Mouse (Mus musculus): ENCODE measurements around the gene Ergic1.

The Ergic1 gene

DNA sequence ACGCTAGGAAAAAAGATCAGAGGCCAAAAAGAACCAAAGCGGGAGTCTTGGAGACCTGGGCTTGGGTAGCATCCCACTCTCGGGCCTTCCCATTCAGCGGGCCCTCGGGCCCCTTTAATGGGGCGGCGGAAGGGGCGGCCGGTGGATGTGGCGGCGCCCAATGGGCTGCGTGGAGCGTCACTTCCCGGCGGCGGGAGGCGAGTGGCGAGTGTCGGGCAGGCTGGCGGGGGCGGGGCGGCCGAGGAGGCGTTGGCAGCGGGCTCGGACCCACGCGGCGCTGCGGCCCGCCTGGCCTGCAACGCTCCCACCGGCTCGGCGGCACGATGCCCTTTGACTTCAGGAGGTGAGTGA lies at the start of gene Ergic1:
Gene Ergic1, plus strand, starts transcription at position 200 of the 351 bp plus-strand sequence.
- peak; percentile 22 for DNase-seq (ENCODE audit: extremely low spot score, low read depth, low spot score)

DNA sequence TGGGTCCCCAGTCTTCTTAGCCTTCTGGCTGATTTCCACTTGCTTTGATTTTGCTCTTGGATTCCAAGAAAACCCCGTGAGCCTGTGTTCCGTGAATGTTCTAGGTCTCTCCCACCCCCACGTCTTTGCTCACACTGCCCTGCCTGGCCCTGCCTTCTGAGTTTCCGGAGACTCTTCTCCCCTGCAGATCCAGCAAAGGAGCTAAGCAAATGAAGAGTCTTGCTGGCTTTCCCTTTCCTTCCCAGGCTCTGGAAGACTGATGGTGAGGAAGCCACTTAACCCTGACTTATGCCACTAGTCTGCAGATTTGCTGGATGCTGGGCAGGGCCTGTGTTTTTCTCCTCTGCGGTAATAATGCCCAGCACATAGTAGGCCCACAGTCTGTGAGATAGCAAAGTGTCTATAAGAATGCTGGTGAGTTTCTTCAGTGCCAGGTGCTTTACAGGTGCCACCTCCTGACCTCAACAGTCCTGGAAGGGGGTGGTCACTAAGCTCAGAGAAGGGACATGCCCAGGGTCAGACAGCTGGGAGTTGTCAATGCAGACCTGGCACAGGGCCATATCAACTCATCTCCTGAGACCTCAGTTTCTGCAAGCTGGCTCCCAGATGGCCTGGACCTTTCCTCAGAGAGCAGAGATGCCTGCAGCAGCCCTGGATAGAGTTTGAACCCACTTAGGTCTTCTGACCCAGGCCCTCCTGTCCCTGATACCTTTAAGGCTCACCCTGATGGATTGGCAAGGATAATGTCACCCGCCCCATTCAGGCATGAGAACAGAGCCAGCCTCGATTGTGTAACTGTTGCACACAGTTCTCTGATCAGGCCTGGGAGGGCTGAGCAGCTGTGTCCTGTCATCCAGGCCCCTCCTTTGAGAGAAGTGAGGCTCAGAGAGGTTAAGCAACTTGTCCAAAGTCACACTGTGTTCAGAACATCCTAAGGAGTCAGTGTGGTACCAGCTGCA lies 49.2 kb upstream of the Ergic1 start:
- no peak for DNase-seq (ENCODE audit: extremely low spot score, low read depth, low spot score)

DNA sequence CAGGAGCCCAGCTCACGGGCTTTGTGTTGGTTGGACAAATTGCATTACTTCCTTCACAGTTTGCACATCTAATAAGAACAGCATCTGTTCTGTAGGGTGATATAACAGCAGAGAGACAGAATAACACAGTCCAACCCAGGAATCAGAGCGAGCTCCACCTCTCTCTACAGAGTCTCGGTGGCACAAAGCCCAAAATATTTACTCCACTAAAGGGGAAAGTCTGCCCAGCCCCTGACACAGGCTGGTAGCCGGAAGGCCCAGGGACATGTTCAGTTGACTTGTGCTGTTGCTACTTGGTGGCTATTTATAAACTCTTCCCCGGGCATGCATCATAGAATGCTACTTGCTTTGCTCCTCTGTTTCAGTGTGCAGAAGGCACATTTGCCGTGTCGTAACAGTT lies 48.3 kb upstream of the Ergic1 start:
- no peak for DNase-seq (ENCODE audit: extremely low spot score, low read depth, low spot score)

DNA sequence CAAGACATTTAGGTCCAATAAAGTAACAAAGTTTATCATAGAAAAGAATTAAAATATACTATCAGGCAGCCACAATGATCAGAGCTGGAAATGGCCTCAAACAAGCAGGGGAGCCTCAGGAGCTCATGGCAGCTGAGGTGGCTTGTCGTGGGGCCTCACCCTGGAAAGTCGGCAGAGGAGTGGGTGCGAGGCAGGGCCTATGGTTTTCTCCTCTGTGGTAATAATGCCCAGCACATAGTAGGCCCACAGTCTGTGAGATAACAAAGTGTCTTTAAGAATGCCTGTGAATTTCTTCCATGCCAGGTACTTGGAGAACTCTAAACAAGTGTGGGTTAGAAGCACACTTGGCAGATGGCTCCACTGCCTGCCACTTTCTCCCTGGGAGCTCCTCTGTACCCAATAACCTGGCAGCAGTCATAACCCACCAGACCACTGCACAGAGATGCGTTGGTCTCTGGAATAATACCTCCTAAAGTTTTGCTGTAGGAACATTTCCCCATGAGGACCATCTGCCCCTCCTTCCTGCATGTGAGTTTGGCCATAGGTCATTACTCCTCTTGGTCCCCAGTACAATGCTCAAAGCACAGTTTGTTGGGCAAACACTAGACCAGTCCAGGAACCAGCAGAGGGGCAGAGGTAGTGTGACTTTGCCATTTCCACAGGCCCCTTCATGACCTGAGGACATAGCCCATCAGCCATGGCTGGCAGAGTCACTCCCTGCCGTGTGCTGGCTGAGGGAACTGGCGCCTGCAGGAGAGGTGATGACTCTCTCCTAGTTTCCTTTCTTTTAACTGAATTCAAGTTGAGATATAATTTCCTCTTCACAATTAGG lies 47.6 kb upstream of the Ergic1 start:
- no peak for DNase-seq (ENCODE audit: extremely low spot score, low read depth, low spot score)

DNA sequence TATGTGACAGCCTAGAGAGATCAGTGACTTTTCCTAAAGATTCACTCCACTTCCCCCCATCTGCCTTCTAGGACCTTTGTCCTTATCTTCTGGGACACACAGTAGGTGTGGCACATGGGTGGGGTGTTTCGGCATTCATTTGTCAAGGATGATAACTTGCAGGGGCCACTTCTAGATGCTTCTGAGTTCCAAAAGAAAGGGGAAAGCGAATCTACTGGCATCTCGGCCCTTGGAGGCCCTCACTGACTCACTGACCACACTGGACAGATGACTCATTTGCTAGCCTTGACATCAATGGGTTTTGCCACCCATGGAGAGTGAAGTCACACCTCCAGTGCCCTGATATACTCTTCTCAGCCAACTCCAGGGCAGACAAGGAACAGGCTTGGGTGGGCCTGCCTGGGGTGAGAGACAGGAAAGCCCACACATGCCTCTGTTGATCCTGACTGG lies 46.7 kb upstream of the Ergic1 start:
- no peak for DNase-seq (ENCODE audit: extremely low spot score, low read depth, low spot score)

DNA sequence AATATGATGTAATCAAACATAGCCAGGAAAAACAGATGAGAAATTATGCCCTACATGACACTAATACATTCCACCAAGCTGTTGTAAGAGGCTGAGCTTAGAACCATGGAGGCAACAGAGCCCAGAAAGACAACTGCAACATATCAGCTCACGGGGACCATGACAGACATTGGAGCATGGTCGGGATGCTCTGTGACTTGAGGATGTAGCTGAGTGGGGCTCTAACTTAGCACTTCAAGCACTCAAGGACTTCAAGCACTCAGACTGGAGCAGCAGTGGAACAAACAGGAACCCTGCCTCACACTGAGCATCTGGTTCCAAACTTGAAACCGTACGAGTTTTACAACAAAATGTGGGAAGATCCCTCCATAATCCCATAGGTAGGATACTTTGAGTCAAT lies 45.6 kb upstream of the Ergic1 start:
- DNase-seq (ENCODE audit: extremely low spot score, low read depth, low spot score), result no peak

DNA sequence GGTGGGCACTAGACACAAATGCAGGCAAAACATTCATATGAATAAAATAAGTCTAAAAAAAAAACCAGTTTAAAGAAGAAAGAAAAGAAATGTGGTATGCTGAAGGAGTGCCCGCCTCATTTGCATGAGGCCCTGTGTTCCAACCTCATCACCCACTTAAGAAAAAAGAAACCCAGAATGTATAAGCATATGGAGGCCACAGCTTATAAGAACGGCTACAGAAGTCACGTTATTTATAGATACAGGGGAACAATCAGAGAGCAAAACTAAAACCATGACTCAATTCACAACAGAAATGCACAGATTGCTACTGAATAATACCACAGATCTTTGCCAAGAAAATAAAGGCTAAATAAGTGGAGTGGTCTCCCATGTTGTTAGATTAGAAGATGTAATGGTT lies 43.0 kb upstream of the Ergic1 start:
- no peak for DNase-seq (ENCODE audit: extremely low spot score, low read depth, low spot score)

GRCm38 (mm10) chr17:26522711-26523110 lies 38.6 kb upstream of the Ergic1 start:
- no peak for DNase-seq (ENCODE audit: extremely low spot score, low read depth, low spot score)

GRCm38 (mm10) chr17:26524316-26524715 lies 37.0 kb upstream of the Ergic1 start:
- DNase-seq (ENCODE audit: extremely low spot score, low read depth, low spot score), result no peak

- DNase-seq (ENCODE audit: extremely low spot score, low read depth, low spot score), result no peak
Measured at GRCm38 (mm10) chr17:26524801-26525200, 36.5 kb upstream of the Ergic1 start.

DNA sequence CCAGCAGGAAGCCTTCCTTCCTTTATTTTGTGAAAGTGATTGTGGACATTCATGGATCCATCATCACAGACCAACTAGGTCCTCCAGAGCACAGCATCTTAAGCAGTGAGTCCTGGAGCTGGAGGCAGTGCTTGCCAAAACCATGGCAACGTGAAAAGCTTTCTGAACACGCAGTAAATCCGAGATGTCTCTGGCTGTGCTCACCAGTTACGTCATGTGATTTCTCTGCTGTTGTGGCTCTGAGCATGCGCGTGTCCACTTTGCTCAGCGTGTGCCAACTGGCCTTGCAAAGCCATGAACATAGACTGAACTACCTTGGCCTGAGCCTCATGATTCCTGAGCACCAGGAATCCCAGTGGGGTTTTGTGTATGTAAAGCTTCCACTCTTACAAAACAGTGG lies 36.0 kb upstream of the Ergic1 start:
- DNase-seq (ENCODE audit: extremely low spot score, low read depth, low spot score), result no peak

- DNase-seq (ENCODE audit: extremely low spot score, low read depth, low spot score), result no peak
Measured at GRCm38 (mm10) chr17:26527291-26527690, 34.0 kb upstream of the Ergic1 start.

DNA sequence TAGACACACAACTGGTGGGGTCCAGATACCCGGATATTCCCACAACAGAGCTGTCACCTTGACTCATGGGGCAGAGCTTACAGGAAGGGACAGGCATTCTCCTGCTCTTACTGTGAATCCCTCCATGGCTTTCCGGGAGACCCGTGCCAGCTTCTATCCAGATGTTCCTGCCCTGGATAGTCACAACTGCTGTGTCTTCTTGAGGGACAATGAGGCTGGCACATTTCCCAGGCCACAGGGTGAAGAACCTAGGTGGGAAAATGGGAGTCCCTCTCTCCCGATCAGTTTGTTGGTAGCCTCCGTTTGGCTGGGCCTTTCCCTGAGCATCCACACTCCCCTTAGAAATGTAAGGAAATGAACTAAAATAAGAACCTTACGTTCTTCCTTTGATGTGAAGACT lies 32.5 kb upstream of the Ergic1 start:
- DNase-seq (ENCODE audit: extremely low spot score, low read depth, low spot score), result no peak

- DNase-seq (ENCODE audit: extremely low spot score, low read depth, low spot score), result no peak
Measured at GRCm38 (mm10) chr17:26529791-26530241, 31.5 kb upstream of the Ergic1 start.

- no peak for DNase-seq (ENCODE audit: extremely low spot score, low read depth, low spot score)
Measured at GRCm38 (mm10) chr17:26530590-26531081, 30.7 kb upstream of the Ergic1 start.

DNA sequence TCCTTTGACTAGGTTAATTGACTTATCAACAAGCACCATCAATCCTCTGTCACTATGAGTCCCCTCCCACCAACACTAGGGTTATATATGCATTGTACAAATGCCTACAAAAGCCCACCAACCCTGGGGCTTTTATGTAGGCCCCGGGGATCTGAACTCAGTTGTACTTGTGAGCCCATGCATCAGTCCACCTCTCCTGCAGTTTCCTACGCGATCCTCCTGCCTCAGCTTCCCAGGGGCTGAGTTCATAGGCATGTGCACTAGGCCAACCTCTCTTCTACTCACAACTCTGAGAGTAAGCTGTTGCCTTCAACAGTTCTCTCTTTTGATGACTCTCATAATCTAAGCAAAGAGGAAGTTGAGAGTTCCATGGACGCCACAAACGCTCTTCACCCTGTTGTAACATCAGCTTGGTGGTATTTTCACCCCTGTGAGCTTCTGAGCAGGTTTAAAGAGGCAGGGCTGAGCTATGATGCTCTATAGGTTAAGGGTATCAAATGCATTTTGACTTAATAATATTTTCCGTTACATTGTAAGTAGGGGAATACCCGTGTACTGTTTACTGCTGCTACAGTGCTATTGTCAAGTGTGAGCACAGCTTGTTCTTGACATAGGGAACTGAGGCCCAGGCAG lies 29.8 kb upstream of the Ergic1 start:
- DNase-seq (ENCODE audit: extremely low spot score, low read depth, low spot score), result no peak

DNA sequence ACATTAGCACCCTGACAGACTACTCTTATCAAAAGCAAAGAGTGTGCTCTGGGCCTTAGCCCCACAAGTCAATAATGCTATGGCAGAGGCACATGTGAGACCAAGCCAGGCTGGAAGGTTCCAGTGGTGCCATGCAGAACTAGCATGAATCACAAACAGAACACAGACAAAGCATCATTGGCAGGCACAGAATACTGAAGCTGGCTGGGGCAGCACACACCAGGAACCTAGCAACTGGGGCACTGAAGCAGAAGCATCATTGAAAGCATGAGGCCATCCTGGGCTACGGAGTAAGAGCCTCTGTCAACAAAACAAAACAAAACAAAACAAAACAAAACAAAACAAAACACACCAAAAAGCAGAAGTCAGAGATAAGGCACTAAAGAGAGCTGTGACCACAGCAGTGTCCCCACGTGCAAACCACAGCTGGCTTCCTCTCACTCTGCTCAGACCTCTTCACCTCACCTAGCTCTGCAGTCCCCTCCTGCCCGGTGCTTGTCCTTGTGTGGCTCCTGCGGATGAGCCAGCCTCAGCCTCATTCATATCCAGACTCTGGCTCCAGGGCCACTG lies 28.7 kb upstream of the Ergic1 start:
- no peak for DNase-seq (ENCODE audit: extremely low spot score, low read depth, low spot score)

DNA sequence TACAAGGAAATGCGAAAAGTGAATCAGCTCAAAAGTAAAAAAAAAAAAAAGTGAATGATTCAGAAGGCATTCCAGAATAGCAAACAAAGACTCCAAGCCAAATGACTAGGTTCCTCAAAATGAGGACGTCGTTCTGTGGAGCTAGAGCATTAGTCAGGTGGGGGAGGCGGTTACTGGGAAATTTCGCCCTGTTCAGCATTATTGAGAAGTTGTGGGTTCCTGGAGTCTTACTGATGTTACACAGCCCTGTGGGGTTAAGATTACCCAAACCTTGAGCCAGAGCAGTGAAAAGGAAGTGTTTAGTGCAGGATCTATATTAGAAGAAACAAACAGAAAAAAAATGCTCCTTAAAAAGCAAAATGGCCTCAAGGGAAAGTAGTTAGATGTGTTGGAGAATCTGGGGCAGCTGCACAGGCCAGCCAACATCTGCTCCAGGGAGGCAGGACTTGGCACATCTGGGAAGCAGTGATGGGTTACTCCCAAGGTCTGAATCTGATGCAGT lies 27.4 kb upstream of the Ergic1 start:
- DNase-seq (ENCODE audit: extremely low spot score, low read depth, low spot score), result no peak

GRCm38 (mm10) chr17:26534695-26535094 lies 26.6 kb upstream of the Ergic1 start:
- DNase-seq (ENCODE audit: extremely low spot score, low read depth, low spot score), result no peak

DNA sequence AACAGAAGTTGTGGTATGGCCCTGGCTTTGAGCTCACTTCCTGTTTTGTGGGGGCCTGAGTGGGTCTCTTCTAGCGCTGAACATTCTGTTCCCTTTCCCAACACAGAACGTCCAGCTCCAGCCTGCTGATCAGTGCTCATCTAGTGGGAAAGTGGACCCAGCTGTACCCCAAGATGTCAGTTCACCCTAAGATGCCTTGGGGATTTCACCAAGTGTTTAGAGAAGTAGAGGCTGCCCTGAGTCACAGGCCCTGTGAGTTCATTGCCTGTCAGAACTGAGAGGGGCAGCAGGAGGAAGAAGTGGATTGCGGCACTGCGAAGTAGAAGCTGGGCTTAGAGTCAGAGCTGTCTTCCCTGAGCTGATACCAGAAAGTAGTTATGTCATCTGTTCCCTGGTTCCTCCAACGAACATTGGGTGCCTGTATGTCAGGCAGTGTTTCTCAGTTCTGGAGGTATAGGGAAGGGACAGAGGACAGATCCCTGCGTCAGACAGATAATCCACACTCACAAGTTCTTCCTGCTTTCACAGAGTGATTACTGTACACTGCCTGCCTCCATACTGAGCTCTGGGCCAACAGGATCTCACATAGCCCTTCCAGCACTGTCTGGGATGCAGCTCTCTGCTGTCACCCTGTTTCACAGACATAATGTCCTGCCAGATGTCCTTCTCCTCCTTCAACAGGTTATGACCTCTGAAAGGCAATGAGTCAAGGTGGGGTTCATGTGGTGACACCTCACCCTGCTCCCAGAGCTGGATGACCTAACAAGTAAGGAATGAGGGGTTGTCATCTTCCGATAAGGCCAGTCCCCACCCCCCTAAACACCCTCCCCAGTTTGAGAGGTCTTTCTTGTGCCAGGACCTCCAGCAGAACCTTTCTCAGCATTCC lies 25.8 kb upstream of the Ergic1 start:
- no peak for DNase-seq (ENCODE audit: extremely low spot score, low read depth, low spot score)

Measured in hindlimb bud, embryonic 11.5 days (tissue).